Mouse (Mus musculus): ENCODE measurements around the gene Tpd52l2.

GRCm38 (mm10) chr2:181461536-181462100 lies 35.3 kb upstream of the Tpd52l2 start:
- TF ChIP-seq CTCF (IDR thresholded peaks at IDR 0.05; ENCODE audit: low read depth, low read length), result no peak
- TF ChIP-seq POLR2A (IDR thresholded peaks at IDR 0.05; ENCODE audit: extremely low read depth, insufficient read depth, low read length), result no peak

All from liver, adult 2 months (tissue).